Mouse (Mus musculus) myocyte (in vitro differentiated cells): ENCODE results near the gene Defb25.

Experiments
- E2F4 ChIP-seq: IDR thresholded peaks from one replicate; pipeline ENCODE4 v1.6.1; 2011; ENCODE audit warnings: mild to moderate bottlenecking, control low read depth, moderate library complexity; ENCODE audit not compliant: insufficient read depth
- MYOD1 ChIP-seq, 3 experiments: IDR thresholded peaks; one replicate each; pipeline ENCODE4 v1.6.1; 2011; ENCODE audit warnings: control low read depth in 2 of 3, low read depth in 2 of 3, mild to moderate bottlenecking in 2 of 3, moderate library complexity in 1 of 3; ENCODE audit not compliant: insufficient read length in 2 of 3, control insufficient read depth in 1 of 3
- MYOG ChIP-seq, 3 experiments: IDR thresholded peaks; one replicate each; pipeline ENCODE4 v1.6.1; 2011; ENCODE audit warnings: control low read depth in 2 of 3, low read depth in 2 of 3, mild to moderate bottlenecking in 2 of 3; ENCODE audit not compliant: insufficient read length in 2 of 3, control insufficient read depth in 1 of 3, insufficient read depth in 1 of 3
- POLR2A ChIP-seq: IDR thresholded peaks from one replicate; pipeline ENCODE4 v1.6.1; 2011; ENCODE audit warnings: low read depth, mild to moderate bottlenecking, control low read depth, moderate library complexity; ENCODE audit not compliant: insufficient read length

- TF ChIP-seq MYOG (IDR thresholded peaks at IDR 0.05; ENCODE audit: control insufficient read depth in 1 of 3, insufficient read depth in 1 of 3, insufficient read length in 2 of 3, low read depth in 2 of 3) (no peak), POLR2A (no peak), E2F4 (no peak), MYOD1 (IDR thresholded peaks at IDR 0.05; ENCODE audit: control insufficient read depth in 1 of 3, insufficient read length in 2 of 3, low read depth in 2 of 3) (no peak)
These were observed 6.4 kb downstream of the Defb25 start for GRCm38 (mm10) chr2:152616470-152616869.
